Mouse (Mus musculus): ENCODE data around the gene Prpsap1.

GRCm38 (mm10) chr11:116463338-116463737 lies 30.7 kb downstream of the Prpsap1 start:
- TF ChIP-seq CTCF (IDR thresholded peaks at IDR 0.05; ENCODE audit: insufficient read depth, low read depth, low read length) = no peak
- no peak for TF ChIP-seq POLR2A (IDR thresholded peaks at IDR 0.05; ENCODE audit: insufficient read depth, low read depth, low read length)
